In genomic region chr10:108733982-108734381, GRCm38 (mm10) we compare ENCODE assay signal across 10 mouse cellular contexts. TPM values are rescaled to one million over a fixed set of nuclear protein-coding genes. Genes with fewer than 3 reads are reported as not detected.
DNase-seq lines count a peak whose midpoint lies in the region; ATAC-seq and TF ChIP-seq lines count a peak whose summit lies in the region.
"Had no signal": no experiment of that assay in that cellular context is flagged by ENCODE, and none has a peak within 500 bp of the region (broad histone marks: within the 10 kb centered on the region; RNA-seq: fewer than 3 reads in every experiment).

No protein-coding gene starts in this region.

- no peaks in the 10 kb centered on the region for H3K4me1 ChIP-seq in forebrain, embryonic 11.5 days (replicated peaks; ENCODE audit: control insufficient read depth, insufficient read depth, low read length)
- no peaks in the 10 kb centered on the region for H3K4me1 ChIP-seq in forebrain, embryonic 12.5 days
- H3K4me1 ChIP-seq in lung, embryonic 14.5 days (ENCODE audit: insufficient read depth) = no peaks in the 10 kb centered on the region
- H3K4me1 ChIP-seq in lung, adult 2 months (ENCODE audit: control insufficient read depth, insufficient read depth, low read length) = no peaks in the 10 kb centered on the region
- no peaks in the 10 kb centered on the region for H3K4me1 ChIP-seq in neural tube, embryonic 14.5 days (ENCODE audit: control insufficient read depth, insufficient read depth, low read length)
- H3K4me1 ChIP-seq: megakaryocyte, embryonic 14.5 days had no signal

- no peak overlapping the region for H3K9ac ChIP-seq in forebrain, embryonic 11.5 days (ENCODE audit: low read length)
- H3K9ac ChIP-seq in forebrain, embryonic 12.5 days = no peak overlapping the region
- H3K9ac ChIP-seq in lung, embryonic 14.5 days = no peak overlapping the region
- H3K9ac ChIP-seq in neural tube, embryonic 14.5 days (replicated peaks; ENCODE audit: low read depth, low read length) = no peak overlapping the region

- WGBS in forebrain, embryonic 11.5 days = 62% methylated on average over 2 of the region's 2 CpGs
- WGBS in forebrain, embryonic 12.5 days = 70% methylated on average over 2 of the region's 2 CpGs
- WGBS in lung, embryonic 14.5 days = 38% methylated on average over 2 of the region's 2 CpGs
- WGBS in lung, adult 2 months = 45% methylated on average over 2 of the region's 2 CpGs
- 64% methylated on average over 2 of the region's 2 CpGs for WGBS in neural tube, embryonic 14.5 days

- no peak for DNase-seq in forebrain, embryonic 11.5 days (ENCODE audit: low spot score)
- DNase-seq in lung, embryonic 14.5 days = peak; percentile 80
- no peak for DNase-seq in lung, adult 2 months
- peak; percentile 13 for DNase-seq in embryo, embryonic 9.5 days (ENCODE audit: extremely low spot score)
- DNase-seq in gastrocnemius, postnatal 36 days = no peak

- H3K9me3 ChIP-seq in forebrain, embryonic 11.5 days (ENCODE audit: control insufficient read depth, low read length) = no peaks in the 10 kb centered on the region; the same call in 1 of the 2 replicates
- H3K9me3 ChIP-seq in forebrain, embryonic 12.5 days = peaks cover 4% of the 10 kb centered on the region; the same call in 1 of the 2 replicates
- H3K9me3 ChIP-seq in lung, embryonic 14.5 days (ENCODE audit: low read depth, low read length) = no peaks in the 10 kb centered on the region
- no peaks in the 10 kb centered on the region for H3K9me3 ChIP-seq in neural tube, embryonic 14.5 days (ENCODE audit: control insufficient read depth, low read length)

- no peaks in the 10 kb centered on the region for H3K36me3 ChIP-seq in forebrain, embryonic 11.5 days (ENCODE audit: control insufficient read depth, insufficient read depth, low read length)
- no peaks in the 10 kb centered on the region for H3K36me3 ChIP-seq in forebrain, embryonic 12.5 days (replicated peaks)
- H3K36me3 ChIP-seq in lung, embryonic 14.5 days (ENCODE audit: insufficient read depth) = no peaks in the 10 kb centered on the region
- H3K36me3 ChIP-seq in neural tube, embryonic 14.5 days (ENCODE audit: control insufficient read depth, insufficient read depth, low read length) = no peaks in the 10 kb centered on the region

- ATAC-seq in forebrain, embryonic 11.5 days (replicated peaks; ENCODE audit: low FRiP score) = peak; percentile 67; the same call in 1 of the 2 replicates
- no peak for ATAC-seq in forebrain, embryonic 12.5 days (ENCODE audit: low FRiP score)
- no peak for ATAC-seq in lung, embryonic 14.5 days (ENCODE audit: insufficient read depth)
- peak; percentile 56; the same call in 1 of the 2 replicates for ATAC-seq in neural tube, embryonic 14.5 days (ENCODE audit: low read depth)
- ATAC-seq in erythroid progenitor cell, adult 5-6 weeks (replicated peaks; ENCODE audit: low FRiP score, poor library complexity, severe bottlenecking) = no peak

- H3K4me3 ChIP-seq in forebrain, embryonic 11.5 days (ENCODE audit: low read depth, low read length) = no peak overlapping the region
- no peak overlapping the region for H3K4me3 ChIP-seq in forebrain, embryonic 12.5 days (replicated peaks)
- H3K4me3 ChIP-seq in lung, embryonic 14.5 days (ENCODE audit: low read depth, low read length) = no peak overlapping the region
- no peak overlapping the region for H3K4me3 ChIP-seq in lung, adult 2 months (replicated peaks; ENCODE audit: extremely low read depth, low read depth, low read length)
- no peak overlapping the region for H3K4me3 ChIP-seq in neural tube, embryonic 14.5 days (ENCODE audit: low read depth, low read length)
- H3K4me3 ChIP-seq: megakaryocyte, embryonic 14.5 days had no signal

- no peak for TF ChIP-seq POLR2A in lung, adult 2 months (IDR thresholded peaks at IDR 0.05; ENCODE audit: borderline replicate concordance, extremely low read depth, low read depth, low read length)

- no peak overlapping the region for H3K27ac ChIP-seq in forebrain, embryonic 11.5 days (ENCODE audit: low read depth, low read length)
- no peak overlapping the region for H3K27ac ChIP-seq in forebrain, embryonic 12.5 days
- no peak overlapping the region for H3K27ac ChIP-seq in lung, embryonic 14.5 days (ENCODE audit: low read depth)
- H3K27ac ChIP-seq in neural tube, embryonic 14.5 days (ENCODE audit: low read depth, low read length) = no peak overlapping the region

- no peaks in the 10 kb centered on the region for H3K27me3 ChIP-seq in forebrain, embryonic 11.5 days (ENCODE audit: control insufficient read depth, insufficient read depth, low read length)
- no peaks in the 10 kb centered on the region for H3K27me3 ChIP-seq in forebrain, embryonic 12.5 days
- H3K27me3 ChIP-seq in lung, embryonic 14.5 days (ENCODE audit: insufficient read depth, low read length) = no peaks in the 10 kb centered on the region
- no peaks in the 10 kb centered on the region for H3K27me3 ChIP-seq in neural tube, embryonic 14.5 days (ENCODE audit: control insufficient read depth, insufficient read depth, low read length)
- H3K27me3 ChIP-seq: megakaryocyte, embryonic 14.5 days had no signal

- H3K4me2 ChIP-seq in forebrain, embryonic 11.5 days (ENCODE audit: low read depth, low read length, severe bottlenecking) = no peak overlapping the region
- no peak overlapping the region for H3K4me2 ChIP-seq in forebrain, embryonic 12.5 days
- no peak overlapping the region for H3K4me2 ChIP-seq in lung, embryonic 14.5 days
- no peak overlapping the region for H3K4me2 ChIP-seq in neural tube, embryonic 14.5 days (ENCODE audit: low read depth, low read length)

- intact Hi-C loops in gastrocnemius, postnatal 36 days (cut with DNase I) = no loop called here

- peak; percentile 72 for TF ChIP-seq CTCF in lung, embryonic 14.5 days (IDR thresholded peaks at IDR 0.05; ENCODE audit: low read depth)
- TF ChIP-seq CTCF in lung, adult 2 months (IDR thresholded peaks at IDR 0.05; ENCODE audit: insufficient read depth, low read length) = no peak

RNA-seq across cellular contexts. Expression of gene Gm5136, which starts 34.0 kb away (rescaled TPM):
- polyA plus RNA-seq in forebrain, embryonic 11.5 days (2014; fragmentation: Nextera tagmentation; extraction: Ambion mirVana) = 0.13 TPM in 1 of 2 replicates, not detected in the other
- polyA plus RNA-seq in forebrain, embryonic 12.5 days (2016; fragmentation: Nextera tagmentation; extraction: Ambion mirVana) = 0.13 and 0.28 TPM in 2 replicates
- not detected in 2 replicates for polyA plus RNA-seq in lung, embryonic 14.5 days (2014; fragmentation: Nextera tagmentation; extraction: Ambion mirVana)
- not detected in 2 replicates for polyA plus RNA-seq in lung, adult 2 months (2012; rRNA removed)
- polyA plus RNA-seq in neural tube, embryonic 14.5 days (2014; fragmentation: Nextera tagmentation; extraction: Ambion mirVana) = 0.67 and 0.94 TPM in 2 replicates
- not detected in 2 replicates for total RNA-seq in erythroid progenitor cell, adult 5-6 weeks (2015; ENCODE audit: low replicate concordance)
- total RNA-seq in erythroid progenitor cell, adult 5-6 weeks (2017; ENCODE audit: low replicate concordance) = not detected in 2 replicates
- not detected for total RNA-seq in gastrocnemius, postnatal 36 days (2021)
- polyA plus RNA-seq: heart, embryonic 14.5 days had no signal

Comparison
In these comparisons a context has a peak if more than half of its experiments do, and no peak if none do; other contexts are left out.
1. ATAC-seq: peak in forebrain, embryonic 11.5 days (single experiment) and neural tube, embryonic 14.5 days (single experiment); none in forebrain, embryonic 12.5 days (single experiment), lung, embryonic 14.5 days (single experiment) and erythroid progenitor cell, adult 5-6 weeks (single experiment).
2. DNase-seq: peak in lung, embryonic 14.5 days (single experiment) and embryo, embryonic 9.5 days (single experiment); none in forebrain, embryonic 11.5 days (single experiment), lung, adult 2 months (single experiment) and gastrocnemius, postnatal 36 days (0 of 2).